Mouse (Mus musculus): ENCODE results near the gene Ifi206. TPM values are rescaled to one million over a fixed set of nuclear protein-coding genes. Genes with fewer than 3 reads are reported as not detected.

Gene Ifi206
- polyA plus RNA-seq, 1 experiment from 2014 or later = 0.08 TPM

GRCm38 (mm10) chr1:173427385-173427784, 63.5 kb downstream of the Ifi206 start:
- Histone ChIP-seq H3K9me3 (replicated peaks; ENCODE audit: control insufficient read depth, low read length) (no peaks in the 10 kb centered on the region), H3K36me3 (ENCODE audit: control insufficient read depth, insufficient read depth, low read length) (no peaks in the 10 kb centered on the region), H3K4me1 (ENCODE audit: control insufficient read depth, insufficient read depth, low read length) (no peaks in the 10 kb centered on the region), H3K4me2 (ENCODE audit: low read length) (no peak overlapping the region), H3K9ac (ENCODE audit: low read length) (no peak overlapping the region), H3K27ac (ENCODE audit: low read depth, low read length) (no peak overlapping the region), H3K27me3 (replicated peaks; ENCODE audit: control insufficient read depth, insufficient read depth, low read length) (no peaks in the 10 kb centered on the region), H3K4me3 (ENCODE audit: low read depth, low read length) (no peak overlapping the region)
- ATAC-seq = no peak
- 88% methylated on average over 8 of the region's 8 CpGs for WGBS
- DNase-seq (ENCODE audit: low spot score) = peak; percentile 4

GRCm38 (mm10) chr1:173426345-173426744, 64.5 kb downstream of the Ifi206 start:
- DNase-seq (ENCODE audit: low spot score) = no peak
- WGBS = 78% methylated on average over 2 of the region's 2 CpGs
- Histone ChIP-seq H3K27ac (ENCODE audit: low read depth, low read length) (no peak overlapping the region), H3K27me3 (replicated peaks; ENCODE audit: control insufficient read depth, insufficient read depth, low read length) (no peaks in the 10 kb centered on the region), H3K36me3 (ENCODE audit: control insufficient read depth, insufficient read depth, low read length) (no peaks in the 10 kb centered on the region), H3K4me1 (ENCODE audit: control insufficient read depth, insufficient read depth, low read length) (no peaks in the 10 kb centered on the region), H3K9ac (ENCODE audit: low read length) (no peak overlapping the region), H3K9me3 (replicated peaks; ENCODE audit: control insufficient read depth, low read length) (no peaks in the 10 kb centered on the region), H3K4me3 (ENCODE audit: low read depth, low read length) (no peak overlapping the region), H3K4me2 (ENCODE audit: low read length) (no peak overlapping the region)
- ATAC-seq = no peak

- no peak for ATAC-seq
- Histone ChIP-seq H3K4me3 (ENCODE audit: low read depth, low read length) (no peak overlapping the region), H3K4me1 (ENCODE audit: control insufficient read depth, insufficient read depth, low read length) (no peaks in the 10 kb centered on the region), H3K9me3 (replicated peaks; ENCODE audit: control insufficient read depth, low read length) (no peaks in the 10 kb centered on the region), H3K4me2 (ENCODE audit: low read length) (no peak overlapping the region), H3K36me3 (ENCODE audit: control insufficient read depth, insufficient read depth, low read length) (no peaks in the 10 kb centered on the region), H3K27me3 (replicated peaks; ENCODE audit: control insufficient read depth, insufficient read depth, low read length) (no peaks in the 10 kb centered on the region), H3K9ac (ENCODE audit: low read length) (no peak overlapping the region), H3K27ac (ENCODE audit: low read depth, low read length) (no peak overlapping the region)
- WGBS = 87% methylated on average over 6 of the region's 6 CpGs
- DNase-seq (ENCODE audit: low spot score) = no peak
These were observed 70.5 kb downstream of the Ifi206 start for GRCm38 (mm10) chr1:173420374-173420773.

- no peaks in the 10 kb centered on the region for H3K9me3 ChIP-seq (replicated peaks; ENCODE audit: control insufficient read depth, low read length)
- H3K27me3 ChIP-seq (replicated peaks; ENCODE audit: control insufficient read depth, insufficient read depth, low read length) = no peaks in the 10 kb centered on the region
- DNase-seq (ENCODE audit: low spot score) (no peak), ATAC-seq (no peak)
- 64% methylated on average over 1 of the region's 1 CpGs for WGBS
- H3K4me2 ChIP-seq (ENCODE audit: low read length) = no peak overlapping the region
- no peaks in the 10 kb centered on the region for H3K36me3 ChIP-seq (ENCODE audit: control insufficient read depth, insufficient read depth, low read length)
- H3K4me3 ChIP-seq (ENCODE audit: low read depth, low read length) = no peak overlapping the region
- H3K4me1 ChIP-seq (ENCODE audit: control insufficient read depth, insufficient read depth, low read length) = no peaks in the 10 kb centered on the region
- no peak overlapping the region for H3K9ac ChIP-seq (ENCODE audit: low read length)
- H3K27ac ChIP-seq (ENCODE audit: low read depth, low read length) = no peak overlapping the region
These were observed 71.8 kb downstream of the Ifi206 start for GRCm38 (mm10) chr1:173418936-173419621.

- DNase-seq (ENCODE audit: low spot score) (no peak), ATAC-seq (no peak)
- H3K9me3 ChIP-seq (replicated peaks; ENCODE audit: control insufficient read depth, low read length) = no peaks in the 10 kb centered on the region
- H3K9ac ChIP-seq (ENCODE audit: low read length) = no peak overlapping the region
- H3K4me2 ChIP-seq (ENCODE audit: low read length) = no peak overlapping the region
- 86% methylated on average over 3 of the region's 3 CpGs for WGBS
- no peak overlapping the region for H3K27ac ChIP-seq (ENCODE audit: low read depth, low read length)
- no peak overlapping the region for H3K4me3 ChIP-seq (ENCODE audit: low read depth, low read length)
- H3K36me3 ChIP-seq (ENCODE audit: control insufficient read depth, insufficient read depth, low read length) = no peaks in the 10 kb centered on the region
- no peaks in the 10 kb centered on the region for H3K4me1 ChIP-seq (ENCODE audit: control insufficient read depth, insufficient read depth, low read length)
- H3K27me3 ChIP-seq (replicated peaks; ENCODE audit: control insufficient read depth, insufficient read depth, low read length) = no peaks in the 10 kb centered on the region
These were observed 72.3 kb downstream of the Ifi206 start for GRCm38 (mm10) chr1:173418516-173418915.

Small RNA genes within 50 kb of the gene (microRNA-seq; reads per million reads assigned to microRNA genes)
- not detected for gene Gm44481

Other genes with a start within 250 kb of the Ifi206 start
- not detected in 2 replicates for gene Olfr418, start 225.0 kb downstream of the Ifi206 start, polyA plus RNA-seq (2014; fragmentation: Nextera tagmentation; extraction: Ambion mirVana)
- not detected in 2 replicates for gene Mptx2, start 213.3 kb downstream of the Ifi206 start, polyA plus RNA-seq (2014; fragmentation: Nextera tagmentation; extraction: Ambion mirVana)
- 10.5 and 12.0 TPM in 2 replicates for gene Ackr1, start 157.3 kb downstream of the Ifi206 start, polyA plus RNA-seq (2014; fragmentation: Nextera tagmentation; extraction: Ambion mirVana)
- gene Aim2, start 140.2 kb downstream of the Ifi206 start, polyA plus RNA-seq (2014; fragmentation: Nextera tagmentation; extraction: Ambion mirVana) = 2.3 and 4.0 TPM in 2 replicates
- gene Cadm3, start 123.3 kb downstream of the Ifi206 start, polyA plus RNA-seq (2014; fragmentation: Nextera tagmentation; extraction: Ambion mirVana) = 59.8 and 77.6 TPM in 2 replicates
- not detected in 2 replicates for gene Ifi214, start 44.9 kb upstream of the Ifi206 start, polyA plus RNA-seq (2014; fragmentation: Nextera tagmentation; extraction: Ambion mirVana)
- not detected in 2 replicates for gene Ifi213, start 108.2 kb upstream of the Ifi206 start, polyA plus RNA-seq (2014; fragmentation: Nextera tagmentation; extraction: Ambion mirVana)
- gene Ifi209, start 139.9 kb upstream of the Ifi206 start, polyA plus RNA-seq (2014; fragmentation: Nextera tagmentation; extraction: Ambion mirVana) = 0.10 TPM in 1 of 2 replicates, not detected in the other
- not detected in 2 replicates for gene Ifi208, start 182.6 kb upstream of the Ifi206 start, polyA plus RNA-seq (2014; fragmentation: Nextera tagmentation; extraction: Ambion mirVana)